Mouse (Mus musculus) forelimb bud, embryonic 11.5 days (tissue): ENCODE measurements around the gene Rcsd1.
"Not testable (repeated sequence)": the region's sequence is repeated elsewhere in the genome, so short reads cannot be mapped to it uniquely, and the experiment has no call there.

Experiments
- DNase-seq: peaks from one replicate; pipeline ENCODE4 v3.0.0-alpha.2; 2012; ENCODE audit warnings: low read depth, low spot score

The Rcsd1 gene

GRCm38 (mm10) chr1:165691516-165691915, 18.0 kb downstream of the Rcsd1 start:
- DNase-seq: no peak

GRCm38 (mm10) chr1:165689845-165690244, 19.7 kb downstream of the Rcsd1 start:
- DNase-seq: no peak

GRCm38 (mm10) chr1:165687861-165688260, 21.7 kb downstream of the Rcsd1 start:
- DNase-seq: no peak

- no peak for DNase-seq
Observed at GRCm38 (mm10) chr1:165686963-165687362, 22.6 kb downstream of the Rcsd1 start.

- DNase-seq: no peak
Observed at GRCm38 (mm10) chr1:165686349-165686748, 23.2 kb downstream of the Rcsd1 start.

GRCm38 (mm10) chr1:165684261-165685203, 25.0 kb downstream of the Rcsd1 start:
- no peak for DNase-seq

- DNase-seq: no peak
Observed at GRCm38 (mm10) chr1:165682056-165682853, 27.3 kb downstream of the Rcsd1 start.

- DNase-seq: no peak
Observed at GRCm38 (mm10) chr1:165681045-165681794, 28.3 kb downstream of the Rcsd1 start.

- not testable (repeated sequence) for DNase-seq
Observed at GRCm38 (mm10) chr1:165680086-165680485, 29.5 kb downstream of the Rcsd1 start.

GRCm38 (mm10) chr1:165679618-165679997, 29.9 kb downstream of the Rcsd1 start:
- no peak for DNase-seq

GRCm38 (mm10) chr1:165678861-165679617, 30.5 kb downstream of the Rcsd1 start:
- no peak for DNase-seq

GRCm38 (mm10) chr1:165677558-165677957, 32.0 kb downstream of the Rcsd1 start:
- no peak for DNase-seq

GRCm38 (mm10) chr1:165676993-165677392, 32.6 kb downstream of the Rcsd1 start:
- no peak for DNase-seq

GRCm38 (mm10) chr1:165675167-165675566, 34.4 kb downstream of the Rcsd1 start:
- DNase-seq: no peak

GRCm38 (mm10) chr1:165672355-165672754, 37.2 kb downstream of the Rcsd1 start:
- no peak for DNase-seq

- no peak for DNase-seq
Observed at GRCm38 (mm10) chr1:165670056-165670455, 39.5 kb downstream of the Rcsd1 start.

- DNase-seq: no peak
Observed at GRCm38 (mm10) chr1:165668904-165669303, 40.7 kb downstream of the Rcsd1 start.

- no peak for DNase-seq
Observed at GRCm38 (mm10) chr1:165667380-165667779, 42.2 kb downstream of the Rcsd1 start.

GRCm38 (mm10) chr1:165666944-165667343, 42.6 kb downstream of the Rcsd1 start:
- no peak for DNase-seq

- no peak for DNase-seq
Observed at GRCm38 (mm10) chr1:165665758-165666157, 43.8 kb downstream of the Rcsd1 start.

- DNase-seq: no peak
Observed at GRCm38 (mm10) chr1:165663277-165663676, 46.3 kb downstream of the Rcsd1 start.
